Mouse (Mus musculus): ENCODE results near the gene Miox. TPM values are rescaled to one million over a fixed set of nuclear protein-coding genes. Genes with fewer than 3 reads are reported as not detected.
A peak's percentile ranks its signal among the peaks of the same experiment; 100 is the strongest.

Miox gene
- polyA plus RNA-seq, 1 experiment from 2014 or later = 0.46 TPM

DNA sequence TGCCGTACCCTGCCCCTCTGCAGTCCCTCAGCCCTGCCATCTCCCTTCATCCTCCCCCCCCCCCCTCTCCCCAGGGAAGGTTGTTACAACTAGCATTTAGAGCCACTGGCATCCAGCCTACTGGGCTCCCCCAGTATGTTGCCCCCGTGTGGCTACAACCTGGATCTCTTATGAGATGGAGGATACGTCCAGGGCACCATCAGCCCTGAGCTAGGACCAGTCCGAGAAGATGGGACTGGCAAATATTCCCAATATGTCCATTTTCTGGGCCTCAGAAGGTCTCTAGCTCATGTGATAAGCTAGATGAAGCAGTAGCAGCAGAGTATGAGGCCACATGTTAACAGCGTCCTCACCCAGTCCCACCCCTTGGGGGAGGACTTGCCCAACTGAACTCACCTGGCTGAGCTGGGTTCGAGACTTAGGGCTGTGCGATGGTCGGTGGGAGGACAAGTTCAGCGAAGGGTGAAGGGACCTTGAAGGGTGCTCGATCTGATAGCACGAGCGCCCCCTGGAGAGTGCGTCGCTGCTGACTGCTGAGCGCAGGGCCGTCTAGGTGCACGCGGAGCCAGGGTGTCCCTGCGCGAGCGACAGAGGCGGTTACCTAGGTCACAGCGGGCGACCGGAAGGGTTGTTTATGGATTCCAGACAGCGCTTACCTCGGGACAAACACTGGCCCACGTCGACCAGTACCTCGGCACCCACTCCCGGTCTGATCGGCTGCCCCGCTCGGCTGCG, 39.0 kb downstream of the Miox start:
- Histone ChIP-seq H3K4me3 (ENCODE audit: low read length) (peak overlapping the region; percentile 68), H3K9ac (ENCODE audit: low read depth, low read length) (peak overlapping the region; percentile 84), H3K36me3 (ENCODE audit: control insufficient read depth, insufficient read depth, low read length) (peaks cover 27% of the 10 kb centered on the region), H3K27ac (ENCODE audit: low read length) (peak overlapping the region; percentile 93), H3K4me1 (ENCODE audit: control insufficient read depth, insufficient read depth, low read length) (peaks cover 17% of the 10 kb centered on the region), H3K4me2 (ENCODE audit: low read depth, low read length) (peak overlapping the region; percentile 75), H3K9me3 (ENCODE audit: control insufficient read depth, low read length) (no peaks in the 10 kb centered on the region), H3K27me3 (replicated peaks; ENCODE audit: control insufficient read depth, insufficient read depth, low read length) (peaks cover 23% of the 10 kb centered on the region)
- 1% methylated on average over 35 of the region's 35 CpGs for WGBS
- peak; percentile 89 for ATAC-seq

DNA sequence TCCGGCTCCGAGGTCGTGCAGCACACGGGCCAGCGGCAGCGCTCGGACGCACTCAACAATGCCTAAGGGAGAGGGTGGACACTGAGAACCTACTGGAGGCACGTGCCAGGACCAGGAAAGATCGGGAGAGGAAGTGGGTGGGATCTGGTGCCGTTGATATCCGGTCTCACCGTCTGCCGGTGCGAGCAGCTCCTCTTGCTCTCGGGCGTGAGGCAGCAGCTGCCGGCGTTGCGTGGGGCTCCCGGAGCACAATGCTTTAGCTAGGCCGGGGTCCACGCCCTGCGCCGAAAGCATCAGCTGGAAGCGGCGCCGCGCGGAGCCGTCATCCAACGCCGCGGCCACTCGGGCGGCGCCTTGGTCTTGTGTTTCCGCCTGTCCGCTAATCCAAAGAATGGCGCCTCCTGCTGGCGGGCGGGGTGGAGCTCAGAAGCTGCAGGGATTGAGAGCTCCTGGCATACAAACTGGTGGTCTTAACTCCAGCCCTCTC, 39.6 kb downstream of the Miox start, which contains the start of gene Sco2:
Gene Sco2, minus strand, starts transcription at position 85 of the 487 bp plus-strand sequence.
- peaks cover 24% of the 10 kb centered on the region for H3K36me3 ChIP-seq (ENCODE audit: control insufficient read depth, insufficient read depth, low read length)
- no peaks in the 10 kb centered on the region for H3K9me3 ChIP-seq (ENCODE audit: control insufficient read depth, low read length)
- peaks cover 29% of the 10 kb centered on the region for H3K27me3 ChIP-seq (replicated peaks; ENCODE audit: control insufficient read depth, insufficient read depth, low read length)
- peaks cover 22% of the 10 kb centered on the region for H3K4me1 ChIP-seq (ENCODE audit: control insufficient read depth, insufficient read depth, low read length)
- peak within 1 kb of the TSS; percentile 68 for H3K4me3 ChIP-seq (ENCODE audit: low read length)
- H3K9ac ChIP-seq (ENCODE audit: low read depth, low read length) = peak within 1 kb of the TSS; percentile 84
- under 1% methylated on average over 42 of the region's 42 CpGs for WGBS
- peak; percentile 89 for ATAC-seq
- peak within 1 kb of the TSS; percentile 75 for H3K4me2 ChIP-seq (ENCODE audit: low read depth, low read length)
- peak within 1 kb of the TSS; percentile 93 for H3K27ac ChIP-seq (ENCODE audit: low read length)

DNA sequence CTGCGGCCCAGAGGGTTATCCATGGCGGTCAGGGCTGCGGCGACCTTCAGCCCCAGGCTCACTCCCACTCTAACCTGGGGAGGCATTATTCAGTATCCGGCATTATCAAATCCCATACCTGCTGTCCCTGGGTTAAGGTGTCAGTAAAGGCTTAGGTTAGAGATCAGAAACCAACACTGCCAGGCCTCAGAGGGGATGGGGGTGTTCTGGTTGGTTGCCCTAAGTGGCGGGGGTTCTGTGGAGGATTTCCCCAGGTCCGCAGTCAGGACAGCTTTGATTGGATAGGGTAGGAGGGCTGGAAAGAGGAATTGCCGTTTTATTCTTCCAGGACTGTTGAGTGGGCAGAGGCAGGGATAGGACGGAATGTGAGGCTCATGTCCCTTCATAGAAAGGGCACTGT, 40.1 kb downstream of the Miox start:
- Histone ChIP-seq H3K4me1 (ENCODE audit: control insufficient read depth, insufficient read depth, low read length) (peaks cover 27% of the 10 kb centered on the region), H3K27ac (ENCODE audit: low read length) (peak overlapping the region; percentile 93), H3K4me2 (ENCODE audit: low read depth, low read length) (peak overlapping the region; percentile 75), H3K36me3 (ENCODE audit: control insufficient read depth, insufficient read depth, low read length) (peaks cover 23% of the 10 kb centered on the region), H3K9me3 (ENCODE audit: control insufficient read depth, low read length) (no peaks in the 10 kb centered on the region), H3K9ac (ENCODE audit: low read depth, low read length) (peak overlapping the region; percentile 84), H3K4me3 (ENCODE audit: low read length) (peak overlapping the region; percentile 68), H3K27me3 (replicated peaks; ENCODE audit: control insufficient read depth, insufficient read depth, low read length) (peaks cover 34% of the 10 kb centered on the region)
- WGBS = 49% methylated on average over 9 of the region's 9 CpGs
- ATAC-seq = no peak; the same call in 1 of the 2 replicates

DNA sequence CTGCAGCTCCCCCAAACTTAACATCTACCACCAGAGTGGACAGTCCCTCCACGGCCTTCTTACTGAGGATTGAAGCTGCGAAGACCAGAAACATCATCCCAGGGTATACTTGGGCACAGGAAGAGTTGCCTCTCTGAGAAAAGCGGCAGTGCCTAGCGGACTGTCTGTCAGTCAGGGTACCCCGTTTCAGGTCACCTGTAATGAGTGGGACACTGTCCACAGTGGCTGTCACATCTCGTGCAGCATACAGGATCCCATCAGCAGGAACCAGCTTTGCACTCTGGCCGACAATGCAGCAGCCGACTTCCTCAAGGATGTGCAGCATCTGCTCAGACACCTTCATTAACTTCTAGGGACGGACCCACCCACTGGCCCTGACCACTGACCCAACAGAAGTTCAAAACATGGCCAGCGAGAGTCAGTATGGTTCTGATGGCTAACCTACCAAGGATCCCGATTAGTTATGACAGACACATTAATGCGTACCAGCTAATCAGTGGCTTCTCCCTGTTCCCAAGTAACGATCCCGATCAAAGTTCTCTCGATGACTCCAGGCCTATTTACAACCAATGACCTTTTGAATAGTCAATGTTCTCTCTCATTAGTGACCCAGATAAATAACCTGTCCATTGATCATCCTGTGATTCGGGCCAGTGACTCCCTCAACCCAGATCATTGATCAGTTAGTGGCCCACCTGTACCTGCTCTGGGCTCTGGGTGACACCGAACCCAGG, 40.8 kb downstream of the Miox start:
- peak overlapping the region; percentile 84 for H3K9ac ChIP-seq (ENCODE audit: low read depth, low read length)
- H3K4me2 ChIP-seq (ENCODE audit: low read depth, low read length) = peak overlapping the region; percentile 75; the same call in 1 of the 2 replicates
- ATAC-seq = no peak
- H3K4me1 ChIP-seq (ENCODE audit: control insufficient read depth, insufficient read depth, low read length) = peaks cover 30% of the 10 kb centered on the region
- H3K27me3 ChIP-seq (replicated peaks; ENCODE audit: control insufficient read depth, insufficient read depth, low read length) = peaks cover 38% of the 10 kb centered on the region
- no peaks in the 10 kb centered on the region for H3K9me3 ChIP-seq (ENCODE audit: control insufficient read depth, low read length)
- H3K4me3 ChIP-seq (ENCODE audit: low read length) = no peak overlapping the region
- 89% methylated on average over 17 of the region's 17 CpGs for WGBS
- no peak overlapping the region for H3K27ac ChIP-seq (ENCODE audit: low read length)
- H3K36me3 ChIP-seq (ENCODE audit: control insufficient read depth, insufficient read depth, low read length) = peaks cover 18% of the 10 kb centered on the region

DNA sequence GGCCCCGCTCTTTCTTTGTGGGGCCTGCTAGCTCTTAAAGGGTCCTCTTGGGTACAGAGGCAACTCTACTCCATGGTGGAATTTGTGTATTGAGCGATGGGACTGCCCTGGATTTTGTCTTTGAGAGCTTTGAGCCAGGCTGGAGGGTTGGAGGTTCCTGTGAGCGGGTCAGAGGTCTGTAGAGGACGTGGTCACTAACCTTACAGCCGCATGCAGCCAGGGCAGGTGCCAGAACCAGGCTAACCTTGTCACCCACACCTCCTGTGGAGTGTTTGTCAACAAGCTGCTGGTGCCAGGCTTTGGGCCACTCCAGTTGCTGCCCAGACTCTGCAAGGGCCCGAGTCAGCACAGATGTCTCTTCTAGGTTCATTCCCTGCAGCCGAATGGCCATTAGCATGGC, 41.8 kb downstream of the Miox start:
- Histone ChIP-seq H3K9me3 (ENCODE audit: control insufficient read depth, low read length) (no peaks in the 10 kb centered on the region), H3K27ac (ENCODE audit: low read length) (no peak overlapping the region), H3K4me1 (ENCODE audit: control insufficient read depth, insufficient read depth, low read length) (peaks cover 30% of the 10 kb centered on the region), H3K36me3 (ENCODE audit: control insufficient read depth, insufficient read depth, low read length) (peaks cover 9% of the 10 kb centered on the region), H3K9ac (ENCODE audit: low read depth, low read length) (no peak overlapping the region), H3K27me3 (replicated peaks; ENCODE audit: control insufficient read depth, insufficient read depth, low read length) (peaks cover 42% of the 10 kb centered on the region), H3K4me2 (ENCODE audit: low read depth, low read length) (no peak overlapping the region), H3K4me3 (ENCODE audit: low read length) (no peak overlapping the region)
- 83% methylated on average over 7 of the region's 7 CpGs for WGBS
- no peak for ATAC-seq

DNA sequence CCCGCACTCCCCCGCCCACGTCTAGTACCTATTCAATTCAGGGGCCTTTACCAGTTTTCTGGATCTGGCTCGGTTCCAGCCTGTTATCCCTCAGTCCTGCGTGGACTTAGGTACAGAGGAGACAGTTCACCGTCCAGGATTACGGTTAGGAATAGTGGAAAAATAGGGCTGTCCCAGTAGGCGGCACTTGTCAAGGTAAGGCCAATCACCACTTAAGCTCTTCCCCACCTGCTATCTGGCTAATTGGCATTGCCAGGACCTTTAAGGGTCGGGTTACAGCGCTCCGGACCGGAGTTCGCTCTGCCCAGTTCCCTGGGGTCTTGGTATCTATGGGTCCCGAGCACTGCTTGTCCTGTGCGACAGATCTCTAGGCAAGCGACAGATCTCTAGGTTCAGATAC, 42.8 kb downstream of the Miox start, which contains the start of gene Tymp:
Gene Tymp, minus strand, starts transcription at position 83 of the 400 bp plus-strand sequence.
- H3K4me1 ChIP-seq (ENCODE audit: control insufficient read depth, insufficient read depth, low read length) = peaks cover 30% of the 10 kb centered on the region
- peaks cover 44% of the 10 kb centered on the region for H3K27me3 ChIP-seq (replicated peaks; ENCODE audit: control insufficient read depth, insufficient read depth, low read length)
- H3K9me3 ChIP-seq (ENCODE audit: control insufficient read depth, low read length) = no peaks in the 10 kb centered on the region
- peaks cover 2% of the 10 kb centered on the region for H3K36me3 ChIP-seq (ENCODE audit: control insufficient read depth, insufficient read depth, low read length)
- H3K4me2 ChIP-seq (ENCODE audit: low read depth, low read length) = peak within 1 kb of the TSS; percentile 30; the same call in 1 of the 2 replicates
- no peak for ATAC-seq
- H3K27ac ChIP-seq (ENCODE audit: low read length) = no peak within 1 kb of the TSS
- 0 out of 2 replicates have a peak within 1 kb of the TSS, but pooled peaks have one; percentile 4 for H3K9ac ChIP-seq (ENCODE audit: low read depth, low read length)
- H3K4me3 ChIP-seq (ENCODE audit: low read length) = peak within 1 kb of the TSS; percentile 19; the same call in 1 of the 2 replicates
- 23% methylated on average over 16 of the region's 16 CpGs for WGBS

DNA sequence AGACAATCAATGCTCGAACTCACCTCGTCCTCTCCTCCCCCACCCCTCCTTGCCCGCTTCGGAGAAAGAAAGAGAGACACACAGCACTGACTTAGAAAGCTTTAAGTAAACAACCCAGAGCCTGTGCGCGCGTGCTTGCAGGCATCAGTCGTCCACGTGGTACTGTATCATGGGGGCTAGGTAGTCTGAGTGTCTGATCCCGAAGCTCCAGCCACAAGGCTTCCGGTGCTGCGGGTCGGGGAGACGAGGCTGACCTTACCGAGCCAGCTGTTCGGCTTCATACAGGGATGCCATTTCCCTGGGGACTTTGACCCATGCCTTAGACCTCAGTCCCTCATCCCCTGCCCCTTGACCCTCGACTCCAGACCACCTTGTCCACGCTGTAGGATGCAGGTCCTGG, 43.2 kb downstream of the Miox start:
- Histone ChIP-seq H3K4me2 (ENCODE audit: low read depth, low read length) (peak overlapping the region; percentile 30; the same call in 1 of the 2 replicates), H3K27me3 (replicated peaks; ENCODE audit: control insufficient read depth, insufficient read depth, low read length) (peaks cover 44% of the 10 kb centered on the region), H3K4me1 (ENCODE audit: control insufficient read depth, insufficient read depth, low read length) (peaks cover 29% of the 10 kb centered on the region), H3K36me3 (ENCODE audit: control insufficient read depth, insufficient read depth, low read length) (no peaks in the 10 kb centered on the region), H3K9me3 (ENCODE audit: control insufficient read depth, low read length) (no peaks in the 10 kb centered on the region), H3K9ac (ENCODE audit: low read depth, low read length) (0 out of 2 replicates have a peak overlapping the region, but pooled peaks have one; percentile 4), H3K4me3 (ENCODE audit: low read length) (peak overlapping the region; percentile 19; the same call in 1 of the 2 replicates), H3K27ac (ENCODE audit: low read length) (no peak overlapping the region)
- ATAC-seq = no peak
- 3% methylated on average over 18 of the region's 18 CpGs for WGBS

DNA sequence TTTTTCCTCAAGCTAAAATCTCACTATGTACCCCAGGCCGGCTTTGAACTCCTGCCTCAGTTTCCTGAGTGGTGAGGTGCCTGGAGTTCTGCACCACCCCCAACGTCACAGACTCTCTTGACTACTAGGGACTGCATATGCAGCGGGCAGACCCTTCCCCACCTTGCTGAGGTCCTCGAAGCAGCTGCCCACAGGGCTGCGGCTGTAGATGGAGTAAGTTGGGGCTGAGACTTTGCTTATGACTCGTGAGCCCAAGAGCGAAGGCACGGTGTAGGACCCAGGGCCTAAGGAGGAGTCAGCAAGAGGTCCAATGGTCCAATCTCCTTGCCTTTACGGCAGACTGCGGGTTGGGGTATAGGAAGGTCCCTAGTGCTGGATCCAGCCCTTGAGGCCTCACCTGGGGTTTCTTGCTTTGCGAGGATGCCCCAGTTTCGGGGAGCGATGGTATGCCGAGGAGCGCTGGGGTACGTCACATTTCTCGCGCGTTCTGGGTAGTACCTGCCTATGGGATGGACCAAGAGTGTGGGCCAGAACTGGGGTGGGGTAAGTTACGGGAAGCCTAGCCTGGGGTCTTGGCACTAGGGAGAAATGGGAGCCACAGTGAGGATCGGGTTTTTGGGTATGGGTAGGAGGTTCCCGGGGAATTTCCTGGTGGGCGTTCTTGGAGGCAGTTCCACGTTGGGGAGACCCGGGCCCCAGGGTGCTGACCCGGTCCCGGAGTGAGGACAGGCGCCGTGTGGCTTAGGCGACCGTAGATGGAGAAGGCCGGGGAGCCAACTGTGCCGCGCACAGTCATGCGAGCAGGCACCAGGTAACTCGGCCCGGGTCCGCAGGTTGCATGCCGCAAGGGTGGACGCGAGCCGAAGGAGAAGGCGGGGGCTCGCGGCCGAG, 44.0 kb downstream of the Miox start:
- H3K36me3 ChIP-seq (ENCODE audit: control insufficient read depth, insufficient read depth, low read length) = no peaks in the 10 kb centered on the region
- H3K27me3 ChIP-seq (replicated peaks; ENCODE audit: control insufficient read depth, insufficient read depth, low read length) = peaks cover 44% of the 10 kb centered on the region
- H3K9me3 ChIP-seq (ENCODE audit: control insufficient read depth, low read length) = no peaks in the 10 kb centered on the region
- H3K27ac ChIP-seq (ENCODE audit: low read length) = no peak overlapping the region
- H3K4me3 ChIP-seq (ENCODE audit: low read length) = peak overlapping the region; percentile 44
- peak overlapping the region; percentile 78 for H3K4me2 ChIP-seq (ENCODE audit: low read depth, low read length)
- H3K9ac ChIP-seq (ENCODE audit: low read depth, low read length) = peak overlapping the region; percentile 39
- WGBS = 15% methylated on average over 45 of the region's 46 CpGs
- no peak for ATAC-seq
- peaks cover 23% of the 10 kb centered on the region for H3K4me1 ChIP-seq (ENCODE audit: control insufficient read depth, insufficient read depth, low read length)

All from intestine, embryonic 16.5 days (tissue).